Mouse (Mus musculus) erythroblast, embryonic 14.5 days (primary cell): ENCODE results near the gene Ifi206. TPM values are rescaled to one million over a fixed set of nuclear protein-coding genes. Genes with fewer than 3 reads are reported as not detected.
"Not testable (repeated sequence)": the region's sequence is repeated elsewhere in the genome, so short reads cannot be mapped to it uniquely, and the experiment has no call there.

Source experiments
- H3K27me3 ChIP-seq: 2 replicates; pipeline ENCODE4 v1.6.1; 2012; ENCODE audit warnings: inconsistent platforms; ENCODE audit not compliant: control insufficient read depth
- H3K36me3 ChIP-seq: 2 replicates; pipeline ENCODE4 v1.6.1; 2012; ENCODE audit warnings: mild to moderate bottlenecking, inconsistent platforms; ENCODE audit not compliant: control insufficient read depth
- H3K4me1 ChIP-seq: 2 replicates; pipeline ENCODE4 v1.6.1; 2012; ENCODE audit warnings: inconsistent platforms; ENCODE audit not compliant: control insufficient read depth
- H3K4me3 ChIP-seq: replicated peaks from 2 replicates; pipeline ENCODE3; 2012; ENCODE audit warnings: moderate library complexity, mild to moderate bottlenecking, inconsistent platforms
- H3K9me3 ChIP-seq: 2 replicates; pipeline ENCODE4 v1.6.1; 2012; ENCODE audit warnings: low read length, inconsistent platforms, mixed read lengths; ENCODE audit not compliant: control insufficient read depth
- GATA1 ChIP-seq: IDR thresholded peaks from 2 replicates; pipeline ENCODE4 v1.6.1; 2012; ENCODE audit warnings: low read length, inconsistent platforms, mixed read lengths
- TAL1 ChIP-seq: IDR thresholded peaks from 3 replicates; pipeline ENCODE4 v1.6.1; 2012; ENCODE audit warnings: low read length, inconsistent platforms, mixed read lengths
- polyA plus RNA-seq: library from polyadenylated mRNA; stranded (reverse); fragments of >175 nt; gene quantifications from 2 replicates; pipeline ENCODE4 v1.2.3, GENCODE M21; 2012

Ifi206 gene
- polyA plus RNA-seq: 0.12 TPM in 1 of 2 replicates, not detected in the other

- H3K4me3 ChIP-seq, H3K4me1 ChIP-seq, H3K36me3 ChIP-seq, H3K9me3 ChIP-seq, H3K27me3 ChIP-seq: not testable (repeated sequence)
Measured at GRCm38 (mm10) chr1:173490812-173491480, at the start of gene Ifi206. Ifi206 (minus strand) TSS chr1:173491041.

DNA sequence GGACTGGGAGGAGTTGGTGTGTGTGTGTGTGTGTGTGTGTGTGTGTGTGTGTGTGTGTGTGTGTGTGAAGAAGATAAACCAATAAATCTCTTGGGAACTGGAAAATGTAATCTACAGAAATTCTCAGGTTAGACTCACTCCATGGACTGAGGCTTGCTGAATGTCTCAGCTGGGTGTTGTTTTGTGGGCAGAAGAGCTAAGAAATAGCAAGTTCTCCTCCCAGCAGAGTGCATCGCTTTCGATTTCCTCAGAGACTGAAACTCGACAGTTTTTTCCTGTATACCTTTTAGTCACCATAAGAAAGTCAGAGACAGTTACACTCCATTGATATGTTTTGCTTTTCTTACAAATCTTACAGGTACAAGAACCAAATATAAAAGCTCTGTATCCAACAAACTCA is 45.0 kb upstream of the Ifi206 start, which contains the start of gene Ifi214:
Gene Ifi214, minus strand, starts transcription at position 167 of the 400 bp plus-strand sequence.
- not testable (repeated sequence) for H3K36me3 ChIP-seq, H3K4me1 ChIP-seq, H3K4me3 ChIP-seq, H3K27me3 ChIP-seq, H3K9me3 ChIP-seq

DNA sequence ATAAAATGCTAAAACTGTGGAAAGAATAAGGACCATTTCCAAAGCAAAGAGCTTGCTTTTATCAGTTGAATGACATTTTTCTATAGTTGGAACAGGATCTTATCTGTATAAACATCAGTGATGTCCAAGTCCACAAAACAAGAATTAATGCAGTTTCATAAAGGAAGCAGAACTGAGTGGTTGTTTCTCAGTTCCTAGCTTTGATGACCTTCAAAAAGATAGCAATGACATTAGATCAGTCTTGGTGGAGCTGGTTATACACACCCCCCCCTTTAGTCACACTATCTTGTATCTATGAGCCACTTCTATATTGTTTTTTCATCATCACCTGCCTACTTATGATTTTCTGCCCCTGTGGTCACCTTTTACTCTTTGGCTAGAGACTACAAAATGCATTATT is 30.6 kb upstream of the Ifi206 start:
- TF ChIP-seq GATA1 (no peak), TAL1 (no peak)
- Histone ChIP-seq H3K27me3 (no peaks in the 10 kb centered on the region), H3K4me3 (no peak overlapping the region), H3K9me3 (no peaks in the 10 kb centered on the region), H3K4me1 (no peaks in the 10 kb centered on the region), H3K36me3 (no peaks in the 10 kb centered on the region)

- H3K4me1 ChIP-seq, H3K27me3 ChIP-seq, H3K9me3 ChIP-seq, H3K36me3 ChIP-seq, H3K4me3 ChIP-seq: not testable (repeated sequence)
Measured at GRCm38 (mm10) chr1:173510595-173510994, 19.8 kb upstream of the Ifi206 start.

GRCm38 (mm10) chr1:173491483-173491882 is 642 bp upstream of the Ifi206 start:
- H3K27me3 ChIP-seq, H3K4me1 ChIP-seq, H3K9me3 ChIP-seq, H3K4me3 ChIP-seq, H3K36me3 ChIP-seq: not testable (repeated sequence)

DNA sequence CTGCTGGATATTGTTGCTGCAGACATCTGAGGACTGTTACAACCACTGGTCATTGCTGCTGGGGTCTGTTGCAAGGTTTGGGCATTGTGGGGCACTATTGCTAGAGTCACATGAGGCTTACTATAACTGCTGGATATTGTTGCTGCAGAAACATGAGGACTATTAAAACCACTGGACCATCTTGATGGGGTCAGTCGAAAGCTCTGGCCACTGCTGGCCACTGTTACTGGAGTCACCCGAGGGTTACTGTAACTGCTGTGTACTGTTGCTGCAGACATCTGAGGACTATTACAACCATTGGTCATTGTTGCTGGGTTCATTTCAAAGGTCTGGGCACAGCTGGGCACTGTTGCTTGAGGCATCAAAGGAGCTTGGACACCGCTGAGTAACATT is 9.7 kb downstream of the Ifi206 start:
- H3K4me3 ChIP-seq, H3K4me1 ChIP-seq, H3K27me3 ChIP-seq, H3K9me3 ChIP-seq, H3K36me3 ChIP-seq: not testable (repeated sequence)

- not testable (repeated sequence) for H3K9me3 ChIP-seq, H3K27me3 ChIP-seq, H3K36me3 ChIP-seq, H3K4me1 ChIP-seq, H3K4me3 ChIP-seq
Measured at GRCm38 (mm10) chr1:173480399-173481181, 10.3 kb downstream of the Ifi206 start.

- no peak overlapping the region for H3K4me3 ChIP-seq
- no peaks in the 10 kb centered on the region for H3K9me3 ChIP-seq
- TF ChIP-seq GATA1 (no peak), TAL1 (no peak)
- no peaks in the 10 kb centered on the region for H3K4me1 ChIP-seq
- H3K36me3 ChIP-seq: no peaks in the 10 kb centered on the region
- no peaks in the 10 kb centered on the region for H3K27me3 ChIP-seq
Measured at GRCm38 (mm10) chr1:173456761-173457160, 34.1 kb downstream of the Ifi206 start.

- Histone ChIP-seq H3K4me1 (no peaks in the 10 kb centered on the region), H3K4me3 (no peak overlapping the region), H3K36me3 (no peaks in the 10 kb centered on the region), H3K9me3 (no peaks in the 10 kb centered on the region), H3K27me3 (no peaks in the 10 kb centered on the region)
- TF ChIP-seq GATA1 (no peak), TAL1 (no peak)
Measured at GRCm38 (mm10) chr1:173456139-173456754, 34.6 kb downstream of the Ifi206 start.

DNA sequence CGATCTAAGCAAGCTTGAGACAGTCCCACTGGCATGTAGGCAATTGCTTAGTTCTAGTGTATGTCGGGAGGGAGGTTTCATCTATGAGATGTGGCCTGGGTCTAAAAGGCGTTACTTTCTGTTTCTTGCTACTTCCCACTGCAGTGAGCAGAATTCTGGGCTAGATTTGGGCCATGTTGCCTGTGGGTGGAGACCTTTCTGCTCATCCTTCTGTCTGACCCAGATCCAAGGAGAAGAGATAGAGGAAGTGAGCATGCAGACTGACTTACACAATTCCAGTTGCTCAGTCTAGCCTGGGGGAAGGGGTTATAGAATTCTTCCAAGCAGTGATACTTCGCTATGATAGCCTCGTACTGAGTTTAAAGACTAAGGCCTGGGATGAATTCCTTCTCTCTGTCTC is 39.2 kb downstream of the Ifi206 start:
- Histone ChIP-seq H3K27me3 (no peaks in the 10 kb centered on the region), H3K36me3 (no peaks in the 10 kb centered on the region), H3K9me3 (no peaks in the 10 kb centered on the region), H3K4me1 (no peaks in the 10 kb centered on the region), H3K4me3 (no peak overlapping the region)
- no peak for TF ChIP-seq GATA1
- TF ChIP-seq TAL1: no peak
